Mouse (Mus musculus) c-Kit-positive CD71-positive TER-119-positive erythroid progenitor cells, embryonic 14.5 days (primary cell): ENCODE measurements at regions not wholly inside any gene's neighbourhood (a gene's known extent, or its start where the extent isn't known, plus 50 kb on each side); places are given as distances from the start of the nearest gene placed in this dataset.

Experiments
- DNase-seq: peaks from one replicate; pipeline ENCODE4 v3.0.0-alpha.2; 2013; ENCODE audit warnings: low spot score

GRCm38 (mm10) chr7:135888598-135888997 is 172.4 kb upstream of the Mki67 start:
- DNase-seq: no peak

DNA sequence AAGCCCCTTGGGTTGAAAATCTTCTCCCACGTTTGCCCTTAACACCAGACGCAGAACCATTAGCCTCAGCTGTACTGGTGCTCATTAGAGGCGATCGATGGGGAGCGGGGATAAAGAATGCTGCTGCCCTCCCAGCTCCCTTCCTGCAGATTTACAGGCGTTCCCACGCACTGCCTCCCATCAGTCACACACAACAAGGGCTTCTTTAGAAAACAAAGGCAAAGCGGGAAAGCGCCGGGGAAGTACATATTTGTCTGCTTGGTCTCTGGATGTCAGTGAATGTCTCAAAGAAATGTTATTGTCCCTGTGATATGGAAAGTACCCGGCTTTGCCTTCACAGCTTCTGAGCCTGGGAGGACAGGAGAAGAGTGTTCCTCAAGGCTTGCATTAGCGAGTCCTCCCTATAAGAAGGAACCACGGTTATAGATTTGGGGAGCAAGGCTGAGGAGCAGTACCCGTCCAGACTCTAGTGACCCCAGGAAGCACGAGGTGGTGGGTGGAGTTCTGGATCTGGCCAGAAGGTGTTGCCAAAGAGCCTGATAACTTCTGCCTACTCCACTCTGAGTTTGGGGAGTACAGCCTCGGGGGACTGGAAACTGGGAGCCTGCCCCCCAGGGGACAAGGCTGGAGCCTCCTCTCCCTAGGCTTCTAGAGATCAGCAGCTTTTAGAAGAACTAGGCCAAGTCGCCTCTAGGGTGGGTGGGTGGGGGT is 173.0 kb upstream of the Mki67 start:
- DNase-seq: no peak

GRCm38 (mm10) chr7:135898876-135899275 is 182.7 kb upstream of the Mki67 start:
- no peak for DNase-seq

- DNase-seq: no peak
These were observed 183.6 kb upstream of the Mki67 start for GRCm38 (mm10) chr7:135899765-135900164.

- DNase-seq: no peak
These were observed 184.7 kb upstream of the Mki67 start for GRCm38 (mm10) chr7:135900861-135901321.

DNA sequence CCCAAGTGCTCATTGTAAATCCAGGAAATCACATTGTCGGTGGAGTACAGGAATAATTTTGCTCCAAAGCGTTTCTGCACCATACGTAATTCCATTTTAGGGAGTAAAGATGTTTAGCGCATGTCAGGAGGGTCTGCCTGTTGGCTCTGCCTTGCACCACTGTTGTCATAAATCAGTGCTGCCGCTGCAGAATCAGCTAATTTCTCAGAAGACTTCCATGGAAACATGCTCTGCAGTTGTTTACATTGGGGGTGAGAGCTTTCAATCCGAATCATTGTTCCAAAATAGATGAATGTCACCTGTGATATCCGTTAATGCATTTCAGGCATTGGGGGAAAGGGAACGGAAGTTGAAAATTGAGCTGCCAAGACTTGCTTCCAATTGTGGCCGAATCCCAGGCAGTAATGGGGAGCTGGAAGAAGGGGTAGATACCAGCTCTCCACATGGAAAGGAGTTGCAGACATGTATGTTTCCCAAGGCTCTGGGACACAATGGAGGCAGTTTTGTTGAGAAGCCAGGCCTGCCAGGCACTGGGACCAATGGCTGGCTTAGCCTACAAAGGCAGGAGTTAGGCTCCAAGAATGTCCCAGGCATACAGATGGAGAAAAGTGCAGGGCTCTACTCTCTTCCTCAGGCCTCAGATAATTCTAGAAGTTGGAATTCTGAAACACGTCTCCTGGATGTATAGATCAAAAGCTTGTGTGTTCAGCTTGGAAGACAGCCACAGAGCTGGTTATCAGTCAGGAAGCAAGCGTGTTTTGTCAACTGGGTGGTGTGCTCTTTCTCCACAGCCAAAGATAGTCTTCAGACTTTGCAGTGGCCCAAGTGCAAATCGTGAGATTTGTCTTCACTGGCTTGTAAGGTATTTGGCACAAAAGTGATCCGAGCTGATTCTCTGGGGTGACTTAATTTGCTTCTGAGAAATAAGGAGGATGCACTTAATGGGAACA is 186.2 kb upstream of the Mki67 start:
- no peak for DNase-seq

GRCm38 (mm10) chr7:135911376-135911775 is 195.2 kb upstream of the Mki67 start:
- DNase-seq: no peak

DNA sequence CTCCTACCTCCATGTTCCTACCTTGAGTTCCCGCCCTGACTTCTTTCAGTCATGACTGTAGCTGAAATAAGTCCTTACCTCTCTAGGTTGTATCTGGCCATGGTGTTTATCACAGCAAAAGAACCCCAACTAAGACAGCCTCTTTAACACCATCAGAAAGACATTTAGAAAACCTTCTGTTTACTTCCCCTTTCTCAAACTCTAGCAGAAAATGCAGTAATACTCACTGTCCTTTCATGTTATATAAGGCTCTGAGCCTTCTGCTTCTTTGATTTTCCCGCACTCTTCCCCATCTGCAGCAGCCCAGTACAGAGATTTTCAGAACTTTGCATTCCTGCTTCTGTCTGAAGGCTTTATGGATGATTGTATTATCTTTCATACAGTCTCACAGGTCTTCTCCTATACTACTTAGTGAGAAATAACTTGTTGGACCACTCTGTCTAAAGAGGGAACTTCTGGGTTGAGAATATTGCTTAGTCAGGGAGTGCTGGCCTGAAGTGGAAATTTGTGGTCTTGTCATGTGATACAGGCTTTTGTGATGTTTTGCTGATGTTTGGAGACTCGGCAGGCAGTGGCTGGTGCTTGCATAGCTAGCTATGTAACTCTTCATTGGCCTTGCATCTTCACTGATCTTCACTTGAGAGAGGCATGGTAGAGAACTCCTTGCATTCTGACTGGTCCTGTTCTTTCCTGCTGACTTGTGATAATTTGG is 197.9 kb upstream of the Mki67 start:
- no peak for DNase-seq

GRCm38 (mm10) chr7:135923876-135924275 is 207.7 kb upstream of the Mki67 start:
- no peak for DNase-seq

GRCm38 (mm10) chr7:135924641-135925040 is 208.5 kb upstream of the Mki67 start:
- DNase-seq: no peak

DNA sequence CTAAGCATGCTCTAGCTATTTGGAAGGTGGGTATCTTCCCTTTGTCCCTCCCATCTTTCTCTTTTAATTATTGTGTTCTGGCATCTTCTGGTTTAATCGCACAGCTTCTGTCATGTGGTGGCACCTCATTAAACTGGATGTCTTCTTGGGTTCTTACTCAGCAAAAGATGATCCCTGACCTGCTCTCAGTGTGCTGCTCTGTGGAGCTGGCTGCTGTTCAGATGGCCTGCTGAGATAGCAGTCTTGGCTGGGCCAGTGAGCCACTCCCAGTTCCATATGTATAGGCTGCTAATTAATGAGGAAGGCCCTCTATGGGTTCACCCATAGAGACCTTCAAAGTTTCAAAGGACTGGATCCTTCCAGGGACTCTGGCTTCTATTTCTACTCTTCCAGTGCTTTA is 213.9 kb upstream of the Mki67 start:
- DNase-seq: no peak

DNA sequence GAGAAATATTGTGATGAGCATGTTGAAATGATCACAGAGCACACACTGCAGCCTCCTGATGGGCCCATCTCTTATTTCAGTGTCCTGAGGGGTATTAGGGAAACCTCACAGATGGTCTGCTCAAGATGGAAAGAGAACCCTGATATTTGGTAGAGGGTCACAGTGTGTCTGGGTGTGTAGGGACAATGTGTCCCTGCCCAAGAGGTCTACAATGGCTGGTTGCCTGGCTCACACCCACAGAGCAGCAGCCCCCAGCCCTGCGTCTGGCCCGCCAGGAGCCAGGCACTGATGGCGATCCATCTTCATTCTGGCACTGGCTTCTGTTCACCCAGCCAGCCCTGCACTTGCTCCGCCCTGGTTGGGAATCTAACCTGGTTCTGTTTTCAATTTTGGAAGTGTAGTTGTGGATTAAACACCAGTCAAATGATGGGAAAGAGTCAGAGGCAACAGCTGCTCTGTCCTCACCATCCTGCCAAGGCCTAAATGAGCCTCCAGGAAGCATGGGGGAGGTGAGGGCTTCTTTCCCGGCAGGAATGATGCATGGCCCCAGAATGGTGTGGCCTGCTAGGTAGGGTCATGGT is 216.5 kb upstream of the Mki67 start:
- DNase-seq: no peak

DNA sequence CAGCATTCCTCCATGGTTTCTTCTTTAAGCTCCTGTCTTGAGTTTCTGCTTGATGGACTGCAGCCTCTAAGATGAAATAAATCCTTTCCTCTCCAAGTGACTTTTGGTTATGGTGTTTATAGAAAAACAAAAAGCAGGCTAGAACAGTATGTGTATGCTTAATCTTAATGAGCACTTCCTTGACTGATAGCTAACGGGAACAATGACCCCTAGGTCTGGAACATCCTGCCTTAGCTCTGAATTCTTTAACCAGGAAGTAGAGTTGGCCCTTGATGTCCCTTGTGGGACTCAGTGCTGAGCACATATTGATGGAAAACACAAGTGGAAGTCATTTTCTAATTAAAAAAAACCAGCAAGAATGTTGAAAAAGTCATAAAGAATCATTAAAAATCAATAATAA is 219.0 kb upstream of the Mki67 start:
- no peak for DNase-seq

DNA sequence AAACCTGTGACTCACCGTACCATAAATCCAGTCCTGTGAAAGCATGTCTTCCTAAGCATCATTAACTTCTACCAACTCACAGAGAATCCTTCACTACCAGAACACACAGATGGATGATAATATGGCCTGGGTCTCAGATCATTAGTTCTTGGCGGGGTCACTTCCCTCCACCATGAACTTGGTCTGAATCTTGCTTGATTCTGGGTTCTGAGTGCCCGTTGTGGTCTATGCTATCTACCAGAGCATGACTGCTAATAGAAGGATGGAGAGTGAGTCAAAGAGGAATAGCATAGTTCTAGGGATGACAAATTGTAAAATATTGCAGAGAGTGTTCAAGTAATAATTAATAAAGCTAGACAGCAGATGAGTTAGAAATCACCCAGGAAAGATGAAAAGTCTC is 221.3 kb upstream of the Mki67 start:
- no peak for DNase-seq

- no peak for DNase-seq
These were observed 223.2 kb upstream of the Mki67 start for GRCm38 (mm10) chr7:135939341-135939740.

- DNase-seq: no peak
These were observed 226.7 kb upstream of the Mki67 start for GRCm38 (mm10) chr7:135942826-135943225.

- no peak for DNase-seq
These were observed 230.0 kb upstream of the Mki67 start for GRCm38 (mm10) chr7:135946071-135946646.

DNA sequence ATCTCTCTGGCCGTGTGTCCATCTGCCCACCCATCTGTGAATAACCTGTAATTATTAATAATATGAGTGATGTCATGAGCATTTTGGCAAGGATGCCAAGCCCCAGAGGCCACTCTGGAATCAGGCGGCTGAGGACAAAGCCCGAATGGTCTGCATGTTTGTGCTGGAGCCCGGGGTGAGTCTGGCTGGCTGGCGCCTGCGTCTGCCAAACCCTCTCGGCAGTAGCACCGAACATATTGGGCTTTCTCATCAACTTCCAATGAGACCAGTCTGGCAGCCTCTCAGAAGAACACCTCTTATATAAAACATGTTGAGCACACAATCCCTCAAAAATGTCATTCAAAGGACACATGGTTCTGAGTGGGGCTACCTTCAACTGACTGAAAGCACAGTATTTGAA is 244.9 kb upstream of the Mki67 start:
- no peak for DNase-seq

- DNase-seq: no peak
These were observed 249.4 kb upstream of the Mki67 start for GRCm38 (mm10) chr7:135965528-135965927.

DNA sequence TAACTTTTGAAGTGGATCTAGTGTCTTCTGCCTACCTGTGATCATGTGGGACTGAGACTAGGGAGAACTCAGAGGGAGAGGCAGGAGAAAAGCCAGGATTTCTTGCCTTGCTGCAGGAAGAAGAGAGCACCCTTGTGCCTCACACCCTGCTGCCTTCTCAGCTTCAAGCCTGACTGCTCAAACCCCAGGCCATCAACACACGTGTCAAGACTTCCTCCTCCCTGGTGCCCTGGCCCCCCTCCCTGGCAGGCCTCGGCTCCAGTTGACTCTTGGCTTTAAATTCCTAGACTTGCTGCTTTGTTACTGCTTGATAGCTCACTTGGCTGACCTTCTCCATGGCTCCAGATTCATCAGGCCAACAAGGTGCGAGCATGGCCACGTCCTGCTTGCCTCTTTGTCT is 250.1 kb upstream of the Mki67 start:
- no peak for DNase-seq

DNA sequence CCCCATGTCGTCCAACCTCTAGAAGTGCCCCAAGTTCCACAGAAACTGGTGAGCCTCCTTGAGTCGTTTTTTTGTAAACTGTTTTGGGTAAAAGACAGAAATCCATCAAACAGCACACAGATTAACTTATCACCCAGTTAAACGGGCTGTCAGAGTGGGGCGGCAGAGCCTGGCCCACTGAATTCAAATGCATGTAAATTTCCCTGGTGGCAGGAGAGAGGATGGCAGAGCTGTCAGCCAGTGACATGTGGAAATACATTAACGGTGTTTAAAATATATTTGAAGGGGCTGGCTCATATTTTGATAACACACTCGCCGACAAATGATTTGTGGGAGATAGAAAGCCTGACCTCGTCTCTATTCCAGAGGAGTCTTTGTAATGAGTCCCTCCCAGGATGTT is 252.5 kb upstream of the Mki67 start:
- no peak for DNase-seq

GRCm38 (mm10) chr7:135986021-135986420 is 269.9 kb upstream of the Mki67 start:
- DNase-seq: no peak
